Mouse (Mus musculus) neural tube, embryonic 10.5 days (tissue): Measurements from ENCODE around the gene Nt5dc2.

ENCODE experiments used
- DNase-seq: peaks from one replicate; pipeline ENCODE4 v3.0.0-alpha.2; 2017; ENCODE audit warnings: low spot score; ENCODE audit errors: extremely low spot score

Gene Nt5dc2

DNA sequence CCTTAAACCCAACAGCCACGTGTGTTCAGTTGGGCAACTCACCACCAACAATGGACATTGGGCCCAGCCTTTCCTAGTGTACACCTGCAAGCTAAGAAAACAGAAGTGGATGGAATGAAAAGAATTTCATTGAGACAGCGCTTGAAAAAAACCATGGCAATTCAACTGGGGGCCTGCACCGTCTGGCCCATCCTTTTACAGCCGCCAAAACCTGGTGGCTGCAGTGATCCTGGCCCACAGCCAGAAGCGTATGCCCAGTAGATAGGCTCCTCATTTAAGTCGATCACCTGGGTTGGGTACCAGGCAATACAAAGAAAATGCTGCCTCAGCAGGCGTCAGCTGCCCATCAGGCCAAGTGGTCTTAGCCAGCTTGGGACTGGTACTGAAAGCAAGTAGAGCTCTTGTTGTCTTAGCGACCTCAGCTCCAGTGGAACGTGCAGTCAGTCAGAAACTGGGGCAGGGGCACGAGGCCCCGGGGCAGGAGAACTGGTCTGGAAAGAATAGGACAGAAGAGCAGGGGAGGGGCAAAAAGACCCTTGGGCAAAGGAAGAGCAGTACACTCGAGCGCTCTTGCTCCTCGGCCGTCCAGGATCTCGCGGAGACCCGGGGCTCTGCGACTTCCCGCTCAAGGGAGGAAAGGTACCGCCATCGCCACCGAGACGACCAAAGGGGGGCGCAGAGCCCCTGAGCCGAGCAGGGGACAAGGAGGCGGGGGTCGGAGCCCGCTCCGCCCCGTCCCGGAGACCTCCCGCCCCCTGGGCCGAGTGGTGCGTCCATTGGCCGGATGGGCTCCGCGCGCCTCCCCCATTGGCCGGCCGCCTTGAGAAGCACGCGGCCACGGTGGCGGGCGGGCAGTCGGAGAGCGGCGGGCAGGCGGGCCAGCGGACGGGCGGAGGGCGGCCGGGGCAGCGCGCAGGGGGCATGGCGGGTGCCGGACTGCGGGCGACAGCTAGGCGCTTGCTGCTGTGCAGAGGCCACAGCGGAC is at the start of gene Nt5dc2:
Gene Nt5dc2, plus strand, starts transcription at position 818 of the 985 bp plus-strand sequence.
- DNase-seq, result peak; percentile 91

DNA sequence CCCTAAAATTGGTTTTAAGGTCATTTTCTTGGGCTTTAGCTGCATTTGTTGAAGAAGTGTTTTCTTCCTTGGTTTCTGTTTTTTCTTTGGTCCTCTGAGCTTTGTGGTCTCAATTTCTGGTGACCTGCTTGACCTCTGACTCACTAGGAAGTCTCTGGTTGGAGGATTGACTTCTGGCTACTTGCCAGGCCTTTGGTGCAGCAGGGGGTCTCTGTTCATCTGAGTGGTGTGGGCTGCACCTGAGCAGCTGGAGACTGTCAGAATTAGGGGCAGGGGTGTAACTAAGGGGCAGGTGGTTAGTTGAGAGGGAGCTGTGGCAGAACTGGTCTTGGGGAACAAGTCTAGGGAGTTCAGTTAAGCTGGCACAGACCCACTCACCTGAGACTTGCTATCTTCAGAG is 49.7 kb upstream of the Nt5dc2 start:
- no peak for DNase-seq

- no peak for DNase-seq
Measured at GRCm38 (mm10) chr14:31087433-31087832, 43.4 kb upstream of the Nt5dc2 start.

- no peak for DNase-seq
Measured at GRCm38 (mm10) chr14:31088515-31088914, 42.3 kb upstream of the Nt5dc2 start.

GRCm38 (mm10) chr14:31089918-31090317 is 40.9 kb upstream of the Nt5dc2 start:
- DNase-seq, result no peak

DNA sequence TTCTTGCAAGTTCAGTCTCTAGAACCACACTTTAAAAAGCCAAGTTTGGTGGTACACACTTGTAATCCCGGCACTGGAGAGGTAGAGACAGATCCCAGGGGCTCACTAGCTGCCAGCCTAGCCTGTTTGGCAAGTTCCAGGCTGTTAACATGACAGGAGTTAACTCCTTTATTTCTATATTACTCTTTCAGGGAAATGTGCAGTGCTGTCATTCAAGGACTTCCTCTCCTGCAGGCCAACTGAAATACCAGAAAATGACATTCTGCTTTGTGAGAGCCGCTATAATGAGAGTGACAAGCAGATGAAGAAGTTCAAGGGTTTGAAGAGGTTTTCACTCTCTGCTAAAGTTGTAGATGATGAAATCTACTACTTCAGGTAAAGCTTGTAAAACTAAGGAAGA is 25.7 kb upstream of the Nt5dc2 start:
- DNase-seq, result no peak

- DNase-seq, result no peak
Measured at GRCm38 (mm10) chr14:31110613-31111012, 20.2 kb upstream of the Nt5dc2 start.

DNA sequence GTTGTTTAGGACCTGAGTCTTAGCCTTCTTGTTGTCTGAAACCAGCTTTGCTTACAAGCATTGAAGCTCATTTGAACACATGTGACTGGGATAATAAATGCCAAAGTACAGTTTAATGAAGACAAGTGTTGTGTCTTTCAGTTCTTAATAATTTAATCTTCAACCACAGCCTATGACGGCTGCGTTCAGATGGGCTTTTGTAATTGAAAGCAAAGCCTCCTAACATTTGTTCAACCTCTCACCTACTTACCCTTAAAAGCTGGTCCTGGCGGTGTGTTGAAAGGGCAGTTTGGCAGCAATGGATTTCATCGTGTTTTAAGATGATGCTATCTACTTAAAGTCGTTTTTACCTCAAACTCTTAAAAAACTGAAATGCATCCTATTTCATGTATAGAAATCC is 18.7 kb upstream of the Nt5dc2 start:
- no peak for DNase-seq

- no peak for DNase-seq
Measured at GRCm38 (mm10) chr14:31114011-31114410, 16.8 kb upstream of the Nt5dc2 start.

GRCm38 (mm10) chr14:31115522-31115921 is 15.3 kb upstream of the Nt5dc2 start:
- no peak for DNase-seq

GRCm38 (mm10) chr14:31125106-31126075 is 5.5 kb upstream of the Nt5dc2 start:
- no peak for DNase-seq

DNA sequence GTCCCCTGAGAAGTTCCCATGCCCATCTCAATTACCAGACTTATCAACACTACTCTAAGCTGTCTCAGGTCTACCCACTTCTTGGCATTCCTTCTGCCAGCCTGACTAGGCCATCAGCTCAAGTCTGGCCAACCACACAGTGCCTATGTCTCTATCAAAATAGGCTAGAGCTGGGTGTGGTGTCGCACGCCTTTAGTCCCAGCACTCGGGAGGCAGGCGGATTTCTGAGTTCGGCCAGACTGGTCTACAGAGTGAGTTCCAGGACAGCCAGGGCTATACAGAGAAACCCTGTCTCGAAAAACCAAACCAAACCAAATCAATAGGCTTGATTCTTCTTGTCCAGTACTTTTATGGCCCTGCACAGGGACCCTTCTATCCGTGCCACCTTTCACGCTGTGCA is 4.0 kb upstream of the Nt5dc2 start:
- DNase-seq, result no peak

- no peak for DNase-seq
Measured at GRCm38 (mm10) chr14:31128101-31128825, 2.6 kb upstream of the Nt5dc2 start.

DNA sequence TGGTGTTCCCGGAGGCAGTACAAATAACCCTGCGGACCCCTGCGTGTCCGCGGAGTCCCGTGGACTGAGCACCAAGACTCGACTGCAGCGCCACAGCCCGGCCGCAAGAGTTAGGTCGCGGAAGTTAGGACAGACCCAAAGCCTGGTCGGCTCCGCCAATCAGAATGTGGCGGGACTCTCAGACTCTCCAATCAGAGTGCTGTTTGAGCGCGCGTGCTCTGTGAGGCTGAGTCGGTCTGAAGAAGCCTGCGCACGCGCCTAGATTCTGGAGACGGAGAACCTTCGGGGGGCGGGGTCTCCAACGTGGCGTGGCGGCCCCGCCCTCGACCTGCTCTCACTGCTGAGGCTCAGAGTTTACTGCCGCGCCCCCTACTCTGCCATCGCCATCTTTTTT is 2.0 kb upstream of the Nt5dc2 start, which contains the start of gene Smim4:
Gene Smim4, minus strand, starts transcription at position 131 of the 394 bp plus-strand sequence.
- peak; percentile 96 for DNase-seq

GRCm38 (mm10) chr14:31129326-31130235 is 1.3 kb upstream of the Nt5dc2 start:
- peak; percentile 36 for DNase-seq

DNA sequence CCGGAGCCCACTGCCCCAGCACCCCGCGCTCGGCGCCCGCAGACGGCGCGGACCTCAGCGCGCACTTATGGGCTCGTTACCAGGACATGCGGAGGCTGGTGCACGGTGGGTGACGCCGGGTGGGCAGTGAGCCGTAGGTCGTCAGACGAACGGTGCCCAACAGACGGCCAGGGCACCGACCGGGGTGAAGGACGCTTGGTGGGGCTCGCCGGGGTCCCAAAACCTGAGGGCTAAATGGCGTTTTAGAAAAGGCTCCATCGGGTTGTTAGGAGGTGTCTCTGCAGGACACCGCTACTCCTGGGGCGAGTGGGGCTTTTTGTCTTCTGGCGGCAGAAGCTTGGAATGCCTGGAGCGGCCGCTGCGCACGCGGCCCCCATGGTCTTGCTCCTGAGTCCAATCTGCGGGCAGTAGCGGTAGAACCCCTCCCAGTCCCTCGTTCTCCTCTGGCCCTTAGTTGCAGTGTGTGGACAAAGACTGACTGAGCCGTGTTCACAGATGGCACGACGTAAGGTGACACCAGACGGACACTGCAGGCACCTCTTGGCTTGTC is 494 bp downstream of the Nt5dc2 start:
- peak; percentile 63 for DNase-seq

GRCm38 (mm10) chr14:31132031-31132430 is 1.2 kb downstream of the Nt5dc2 start:
- DNase-seq, result peak; percentile 45

DNA sequence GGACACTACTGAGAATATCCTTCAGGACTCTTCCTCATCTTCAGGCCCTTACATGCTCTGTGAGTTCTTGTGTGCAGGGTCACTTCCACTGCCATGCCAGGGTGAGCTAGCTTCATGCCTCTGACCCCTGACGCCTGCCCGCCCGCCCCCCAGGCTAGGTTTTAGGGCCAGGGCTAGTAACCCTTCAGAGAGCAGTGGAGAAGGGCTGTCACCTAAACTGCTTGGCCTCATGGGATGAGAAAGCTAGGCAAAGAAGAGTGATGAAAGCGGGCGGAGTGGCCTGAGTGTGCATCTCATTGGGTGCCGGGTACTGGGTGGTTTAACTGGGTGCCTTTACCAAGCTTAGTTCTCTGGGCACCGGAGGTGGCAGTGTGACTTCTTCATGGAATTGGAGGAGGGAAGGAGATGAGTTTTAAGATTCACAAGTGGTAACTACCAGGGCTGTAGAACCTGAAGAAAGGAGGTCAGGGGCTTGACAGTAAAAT is 1.7 kb downstream of the Nt5dc2 start:
- DNase-seq, result no peak

- no peak for DNase-seq
Measured at GRCm38 (mm10) chr14:31133023-31133665, 2.3 kb downstream of the Nt5dc2 start.
